Mouse (Mus musculus): ENCODE data around the gene Chtf18. TPM values are rescaled to one million over a fixed set of nuclear protein-coding genes. Genes with fewer than 3 reads are reported as not detected.

The Chtf18 gene
- total RNA-seq (2012; rRNA removed) (29.9 and 35.5 TPM in 2 replicates), polyA plus RNA-seq (2012; ENCODE audit: insufficient read depth in 1 of 2, insufficient read length in 2 of 2, low read depth in 1 of 2, low replicate concordance in 2 of 2, missing spikeins in 1 of 2) (10 to 100 TPM in 1 of 2 experiments, not detected in 1; 71.1 TPM)

- H3K27ac ChIP-seq (ENCODE audit: control insufficient read depth, low read depth, low read length), result peak within 1 kb of the TSS; percentile 23; the same call in 1 of the 2 replicates
- peaks cover 0 to 16% of the 10 kb centered on the region in 2 experiments; a peak in 2 of 4 replicates for H3K4me1 ChIP-seq (ENCODE audit: control insufficient read depth in 1 of 2, insufficient read depth in 2 of 2, low read length in 2 of 2)
- DNase-seq (ENCODE audit: low read depth, low spot score), result peak; percentile 100
- peak within 1 kb of the TSS; percentile 77 for H3K9ac ChIP-seq (ENCODE audit: control insufficient read depth, low read depth, low read length, poor library complexity, severe bottlenecking)
- no peaks in the 10 kb centered on the region for H3K27me3 ChIP-seq (ENCODE audit: control insufficient read depth in 1 of 2, insufficient read depth in 2 of 2, low read length in 2 of 2)
- H3K4me3 ChIP-seq (ENCODE audit: control insufficient read depth in 1 of 2, insufficient read depth in 1 of 2, low read depth in 2 of 2, low read length in 2 of 2), result peak within 1 kb of the TSS; percentile 73 to 81
- H3K9me3 ChIP-seq (replicated peaks; ENCODE audit: insufficient read depth, low read length), result no peaks in the 10 kb centered on the region
- no peaks in the 10 kb centered on the region for H3K36me3 ChIP-seq (ENCODE audit: control insufficient read depth in 1 of 2, insufficient read depth in 2 of 2, low read length in 2 of 2)
- peaks cover 8% of the 10 kb centered on the region for H3K79me2 ChIP-seq (ENCODE audit: control insufficient read depth, insufficient read depth, low read length, poor library complexity)
- TF ChIP-seq TBP (IDR thresholded peaks at IDR 0.05; ENCODE audit: low read depth, low read length) (peak; percentile 64; the same call in 1 of the 2 replicates), MYC (IDR thresholded peaks at IDR 0.05; ENCODE audit: low read depth, low read length) (no peak), CHD2 (IDR thresholded peaks at IDR 0.05; ENCODE audit: low read length) (peak; percentile 70; the same call in 1 of the 2 replicates), ZMIZ1 (IDR thresholded peaks at IDR 0.05; ENCODE audit: low read depth, low read length) (peak; percentile 20), GABPA (IDR thresholded peaks at IDR 0.05; ENCODE audit: low read depth, low read length) (no peak), RCOR1 (IDR thresholded peaks at IDR 0.05; ENCODE audit: low read depth, low read length) (no peak), BHLHE40 (IDR thresholded peaks at IDR 0.05; ENCODE audit: borderline replicate concordance, low read depth, low read length) (no peak), MAZ (IDR thresholded peaks at IDR 0.05; ENCODE audit: low read depth, low read length) (no peak), UBTF (IDR thresholded peaks at IDR 0.05; ENCODE audit: borderline replicate concordance, insufficient read depth, low read depth, low read length) (no peak), CTCF (IDR thresholded peaks at IDR 0.05 in 2 of 3, conservative IDR thresholded peaks at IDR 0.05 in 1 of 3; ENCODE audit: control insufficient read depth in 1 of 3, insufficient read depth in 1 of 3, low read depth in 2 of 3, low read length in 3 of 3, poor library complexity in 1 of 3, severe bottlenecking in 1 of 3) (no peak), ETS1 (IDR thresholded peaks at IDR 0.05; ENCODE audit: low read depth, low read length) (no peak), ELF1 (IDR thresholded peaks at IDR 0.05; ENCODE audit: low read depth, low read length) (no peak), ZNF384 (IDR thresholded peaks at IDR 0.05; ENCODE audit: low read depth, low read length) (no peak), SMC3 (IDR thresholded peaks at IDR 0.05; ENCODE audit: low read depth, low read length) (no peak), POLR2A (IDR thresholded peaks at IDR 0.05; ENCODE audit: control insufficient read depth in 1 of 2, insufficient read depth in 1 of 2, low read depth in 1 of 2, low read length in 2 of 2, poor library complexity in 1 of 2) (peak; percentile 60 to 95), SIN3A (IDR thresholded peaks at IDR 0.05; ENCODE audit: low read length) (peak; percentile 92), NRF1 (IDR thresholded peaks at IDR 0.05; ENCODE audit: insufficient read depth, low read depth, low read length, poor library complexity, severe bottlenecking) (peak; percentile 75), USF2 (IDR thresholded peaks at IDR 0.05; ENCODE audit: borderline replicate concordance in 1 of 2, insufficient read depth in 1 of 2, low read depth in 1 of 2, low read length in 2 of 2) (no peak), TAL1 (IDR thresholded peaks at IDR 0.05; ENCODE audit: low read length) (no peak), RAD21 (IDR thresholded peaks at IDR 0.05; ENCODE audit: low read depth, low read length) (no peak), HCFC1 (IDR thresholded peaks at IDR 0.05; ENCODE audit: low read depth, low read length) (peak; percentile 71), MXI1 (IDR thresholded peaks at IDR 0.05; ENCODE audit: low read depth, low read length) (peak; percentile 82), KAT2A (conservative IDR thresholded peaks at IDR 0.05; ENCODE audit: low read depth, low read length) (peak; percentile 40; the same call in 1 of the 2 replicates), ZKSCAN1 (IDR thresholded peaks at IDR 0.05; ENCODE audit: low read depth, low read length) (no peak), EP300 (IDR thresholded peaks at IDR 0.05; ENCODE audit: low read depth in 1 of 2, low read length in 2 of 2) (no peak), NELFE (IDR thresholded peaks at IDR 0.05; ENCODE audit: low read depth, low read length) (peak; percentile 66), POLR2AphosphoS5 (IDR thresholded peaks at IDR 0.05; ENCODE audit: borderline replicate concordance, low read depth, low read length) (no peak), MAFK (IDR thresholded peaks at IDR 0.05; ENCODE audit: borderline replicate concordance, low read depth, low read length) (no peak), MAX (IDR thresholded peaks at IDR 0.05; ENCODE audit: low read length) (peak; percentile 69; the same call in 1 of the 2 replicates), USF1 (IDR thresholded peaks at IDR 0.05; ENCODE audit: low read depth, low read length) (no peak), TCF12 (IDR thresholded peaks at IDR 0.05; ENCODE audit: low read depth, low read length) (no peak; the same call in 1 of the 2 replicates), MEF2A (IDR thresholded peaks at IDR 0.05; ENCODE audit: extremely low read depth, insufficient replicate concordance, low read depth, low read length, poor library complexity, severe bottlenecking) (no peak), GATA1 (IDR thresholded peaks at IDR 0.05; ENCODE audit: low read depth, low read length) (no peak), MYB (IDR thresholded peaks at IDR 0.05; ENCODE audit: low read depth, low read length) (no peak), POLR2AphosphoS2 (IDR thresholded peaks at IDR 0.05; ENCODE audit: low read length) (peak; percentile 65; the same call in 1 of the 2 replicates)
Measured at GRCm38 (mm10) chr17:25727265-25728008, at the start of gene Chtf18, which contains the start of gene Rpusd1. Chtf18 (minus strand) TSS chr17:25727419. Rpusd1 (plus strand) TSS chr17:25727670.
